Mouse (Mus musculus) brain, embryonic 18.5 days (tissue): ENCODE measurements around the gene Cebpb.

Source experiments
- DNase-seq: peaks from one replicate; pipeline ENCODE4 v3.0.0-alpha.2; 2012; ENCODE audit warnings: low read depth, low spot score

Gene Cebpb

GRCm38 (mm10) chr2:167722538-167722937, 33.8 kb downstream of the Cebpb start:
- DNase-seq, result no peak

- no peak for DNase-seq
Measured at GRCm38 (mm10) chr2:167723589-167724206, 35.0 kb downstream of the Cebpb start.

GRCm38 (mm10) chr2:167725879-167726278, 37.2 kb downstream of the Cebpb start:
- DNase-seq, result no peak

- DNase-seq, result peak; percentile 26
Measured at GRCm38 (mm10) chr2:167727161-167727560, 38.4 kb downstream of the Cebpb start.

- DNase-seq, result no peak
Measured at GRCm38 (mm10) chr2:167730036-167730435, 41.3 kb downstream of the Cebpb start.

GRCm38 (mm10) chr2:167731149-167731548, 42.4 kb downstream of the Cebpb start:
- DNase-seq, result no peak

GRCm38 (mm10) chr2:167734861-167735260, 46.1 kb downstream of the Cebpb start:
- DNase-seq, result no peak

- DNase-seq, result no peak
Measured at GRCm38 (mm10) chr2:167739030-167739429, 50.3 kb downstream of the Cebpb start.
